Mouse (Mus musculus) heart, embryonic 14.5 days (tissue): Measurements from ENCODE around the gene Gm39653. TPM values are rescaled to one million over a fixed set of nuclear protein-coding genes. Genes with fewer than 3 reads are reported as not detected.

ENCODE experiments used
- polyA plus RNA-seq: library from polyadenylated mRNA; unstranded; fragments of >200 nt; fragmentation: Nextera tagmentation; extraction: Ambion mirVana; gene quantifications from 2 replicates; pipeline ENCODE4 v1.2.1, GENCODE M21; 2014

Gene Gm39653
- polyA plus RNA-seq, 1 experiment from 2014 or later: not detected

Other genes with a start within 250 kb of the Gm39653 start
- 1.9 and 2.1 TPM in 2 replicates for gene Adam23, start 170.1 kb upstream of the Gm39653 start, polyA plus RNA-seq
- not detected in 2 replicates for gene Dytn, start 71.0 kb downstream of the Gm39653 start, polyA plus RNA-seq
- gene Mdh1b, start 114.3 kb downstream of the Gm39653 start, polyA plus RNA-seq: not detected in 2 replicates
- 56.0 and 63.9 TPM in 2 replicates for gene Fastkd2, start 114.6 kb downstream of the Gm39653 start, polyA plus RNA-seq
- gene 4933402D24Rik, start 153.3 kb downstream of the Gm39653 start, polyA plus RNA-seq: 0.15 TPM in 1 of 2 replicates, not detected in the other